Mouse (Mus musculus): Measurements from ENCODE around the gene Ece2.

- TF ChIP-seq POLR2A (IDR thresholded peaks at IDR 0.05; ENCODE audit: borderline replicate concordance, control insufficient read depth, low read depth, low read length) (no peak), CTCF (IDR thresholded peaks at IDR 0.05; ENCODE audit: control insufficient read depth, insufficient read depth, low read length) (no peak)
These were observed 47.8 kb downstream of the Ece2 start for GRCm38 (mm10) chr16:20677380-20677779.
